Mouse (Mus musculus) midbrain, embryonic 12.5 days (tissue): ENCODE measurements around the gene Kcnk15. TPM values are rescaled to one million over a fixed set of nuclear protein-coding genes. Genes with fewer than 3 reads are reported as not detected.

Experiments used
- ATAC-seq: fragments of 200-750 bp; cut with Nextera tagmentation; 2 replicates; pipeline ENCODE4 v1.8.0; 2017; ENCODE audit warnings: low read depth, moderate TSS enrichment, moderate library complexity; ENCODE audit not compliant: low FRiP score
- H3K27ac ChIP-seq: fragments of 300-500 bp; sonication (generic); replicated peaks from 2 replicates; pipeline ENCODE4 v1.5.1; 2016; ENCODE audit warnings: mild to moderate bottlenecking
- H3K27me3 ChIP-seq: fragments of 300-500 bp; sonication (generic); 2 replicates; pipeline ENCODE4 v1.6.1; 2016; ENCODE audit warnings: mild to moderate bottlenecking
- H3K36me3 ChIP-seq: fragments of 300-500 bp; sonication (generic); 2 replicates; pipeline ENCODE4 v1.6.1; 2016
- H3K4me1 ChIP-seq: fragments of 300-500 bp; sonication (generic); 2 replicates; pipeline ENCODE4 v1.6.1; 2016
- H3K4me2 ChIP-seq: fragments of 300-500 bp; sonication (generic); replicated peaks from 2 replicates; pipeline ENCODE4 v1.6.1; 2016; ENCODE audit warnings: mild to moderate bottlenecking, moderate library complexity
- H3K4me3 ChIP-seq: fragments of 300-500 bp; sonication (generic); 2 replicates; pipeline ENCODE4 v1.5.1; 2016; ENCODE audit warnings: mild to moderate bottlenecking
- H3K9ac ChIP-seq: fragments of 300-500 bp; sonication (generic); replicated peaks from 2 replicates; pipeline ENCODE4 v1.6.1; 2016; ENCODE audit warnings: mild to moderate bottlenecking, moderate library complexity
- H3K9me3 ChIP-seq: fragments of 300-500 bp; sonication (generic); 2 replicates; pipeline ENCODE4 v1.6.1; 2016; ENCODE audit warnings: mild to moderate bottlenecking
- WGBS: fragments of 180-500 bp; shearing (Covaris S2); methylation state at CpG from one replicate; pipeline ENCODE4 v1.1.7; 2016; 5-methylcytosine and 5-hydroxymethylcytosine counted together
- polyA plus RNA-seq: library from polyadenylated mRNA; unstranded; fragments of >200 nt; fragmentation: Nextera tagmentation; extraction: Ambion mirVana; gene quantifications from 2 replicates; pipeline ENCODE4 v1.2.1, GENCODE M21; 2016

Gene Kcnk15
- polyA plus RNA-seq, 1 experiment from 2014 or later, result not detected

DNA sequence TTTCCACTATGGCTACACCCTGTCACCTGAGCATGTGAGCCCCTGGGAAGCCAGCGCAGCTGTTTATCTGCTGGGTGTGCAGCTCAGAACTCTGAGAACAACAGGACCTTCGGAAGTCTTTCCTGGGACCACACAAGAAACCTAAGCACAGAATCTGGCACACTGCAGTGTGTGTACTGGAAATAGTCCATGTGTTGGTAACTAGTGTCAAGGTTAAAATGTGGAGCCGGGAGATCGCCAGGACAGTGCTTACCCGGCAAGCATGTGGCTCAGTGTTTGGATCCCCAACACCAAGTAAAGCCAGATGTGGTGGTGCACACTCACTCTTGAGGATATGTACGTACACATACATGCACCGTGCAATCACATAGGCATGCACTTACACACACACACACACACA, 47.6 kb downstream of the Kcnk15 start:
- no peak overlapping the region for H3K4me2 ChIP-seq
- 91% methylated on average over 7 of the region's 7 CpGs for WGBS
- H3K9ac ChIP-seq, result no peak overlapping the region
- no peaks in the 10 kb centered on the region for H3K27me3 ChIP-seq
- H3K4me3 ChIP-seq, result no peak overlapping the region
- no peaks in the 10 kb centered on the region for H3K9me3 ChIP-seq
- ATAC-seq, result no peak
- H3K4me1 ChIP-seq, result no peaks in the 10 kb centered on the region
- no peak overlapping the region for H3K27ac ChIP-seq
- H3K36me3 ChIP-seq, result no peaks in the 10 kb centered on the region

DNA sequence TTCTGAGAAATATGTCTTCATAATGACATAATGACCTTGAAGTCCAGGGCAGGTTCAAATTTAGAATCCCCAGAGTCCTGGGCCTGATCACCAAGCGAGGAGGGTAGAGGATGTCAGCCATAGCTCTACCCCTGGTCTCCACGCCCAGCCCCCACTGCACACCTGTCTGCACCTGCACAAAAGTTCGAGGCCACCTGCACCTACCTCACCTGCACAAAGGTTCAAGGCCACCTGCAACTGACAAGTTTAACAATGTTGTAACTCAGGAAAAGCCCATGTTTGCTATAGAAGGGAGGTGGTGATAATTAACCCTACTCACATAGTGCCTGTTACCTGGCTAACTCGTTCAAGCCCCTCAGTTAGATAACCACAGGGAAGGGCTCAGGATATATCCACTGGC, 49.0 kb downstream of the Kcnk15 start:
- WGBS, result 80% methylated on average over 4 of the region's 4 CpGs
- no peak for ATAC-seq
- no peaks in the 10 kb centered on the region for H3K36me3 ChIP-seq
- no peak overlapping the region for H3K4me3 ChIP-seq
- H3K4me2 ChIP-seq, result no peak overlapping the region
- no peak overlapping the region for H3K27ac ChIP-seq
- H3K9me3 ChIP-seq, result no peaks in the 10 kb centered on the region
- H3K4me1 ChIP-seq, result no peaks in the 10 kb centered on the region
- no peaks in the 10 kb centered on the region for H3K27me3 ChIP-seq
- H3K9ac ChIP-seq, result no peak overlapping the region

- Histone ChIP-seq H3K27ac (no peak overlapping the region), H3K27me3 (no peaks in the 10 kb centered on the region), H3K36me3 (no peaks in the 10 kb centered on the region), H3K4me3 (no peak overlapping the region), H3K9me3 (no peaks in the 10 kb centered on the region), H3K4me1 (no peaks in the 10 kb centered on the region), H3K4me2 (no peak overlapping the region), H3K9ac (no peak overlapping the region)
- 72% methylated on average over 11 of the region's 11 CpGs for WGBS
- no peak for ATAC-seq
Observed at GRCm38 (mm10) chr2:163903461-163903860, 50.0 kb downstream of the Kcnk15 start.

DNA sequence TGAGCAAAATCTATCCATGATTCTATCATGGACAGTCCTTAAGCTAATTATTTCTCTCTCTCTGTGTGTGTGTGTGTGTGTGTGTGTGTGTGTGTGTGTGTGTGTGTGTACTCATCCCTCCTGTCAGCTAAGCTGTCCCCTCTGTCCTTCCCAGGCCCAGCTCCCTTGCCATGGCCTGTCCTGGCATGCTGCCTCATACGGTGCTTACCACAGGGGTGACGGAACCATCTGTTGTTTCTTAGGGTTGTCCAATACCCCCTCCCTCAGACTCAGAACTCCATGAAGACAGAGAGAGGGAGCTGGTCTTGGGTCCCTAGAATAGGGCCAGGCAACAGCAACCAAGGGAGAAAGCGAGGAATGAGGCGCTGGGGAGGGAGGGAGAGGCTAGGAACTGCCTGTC, 50.9 kb downstream of the Kcnk15 start:
- H3K27ac ChIP-seq, result no peak overlapping the region
- 86% methylated on average over 4 of the region's 4 CpGs for WGBS
- H3K36me3 ChIP-seq, result no peaks in the 10 kb centered on the region
- ATAC-seq, result no peak
- no peaks in the 10 kb centered on the region for H3K4me1 ChIP-seq
- H3K4me2 ChIP-seq, result no peak overlapping the region
- peaks cover 5% of the 10 kb centered on the region; the same call in 1 of the 2 replicates for H3K27me3 ChIP-seq
- H3K4me3 ChIP-seq, result no peak overlapping the region
- H3K9me3 ChIP-seq, result no peaks in the 10 kb centered on the region
- no peak overlapping the region for H3K9ac ChIP-seq

- 74% methylated on average over 5 of the region's 5 CpGs for WGBS
- peaks cover 10% of the 10 kb centered on the region; the same call in 1 of the 2 replicates for H3K27me3 ChIP-seq
- H3K27ac ChIP-seq, result no peak overlapping the region
- no peak overlapping the region for H3K4me2 ChIP-seq
- no peak overlapping the region for H3K4me3 ChIP-seq
- H3K9me3 ChIP-seq, result no peaks in the 10 kb centered on the region
- no peaks in the 10 kb centered on the region for H3K4me1 ChIP-seq
- ATAC-seq, result no peak
- H3K36me3 ChIP-seq, result no peaks in the 10 kb centered on the region
- no peak overlapping the region for H3K9ac ChIP-seq
Observed at GRCm38 (mm10) chr2:163907131-163907530, 53.7 kb downstream of the Kcnk15 start.

Other genes with a start within 250 kb of the Kcnk15 start
- 35.0 and 36.9 TPM in 2 replicates for gene Serinc3, start 208.5 kb upstream of the Kcnk15 start, polyA plus RNA-seq
- 120 and 125 TPM in 2 replicates for gene Pkig, start 195.3 kb upstream of the Kcnk15 start, polyA plus RNA-seq
- 4.7 and 5.2 TPM in 2 replicates for gene Ada, start 103.4 kb upstream of the Kcnk15 start, polyA plus RNA-seq
- gene Ccn5, start 32.8 kb upstream of the Kcnk15 start, polyA plus RNA-seq, result 0.33 TPM in 1 of 2 replicates, not detected in the other
- gene Rims4, start 65.0 kb downstream of the Kcnk15 start, polyA plus RNA-seq, result 4.4 and 5.8 TPM in 2 replicates
- 341 and 352 TPM in 2 replicates for gene Ywhab, start 141.3 kb downstream of the Kcnk15 start, polyA plus RNA-seq
- 0.64 and 1.2 TPM in 2 replicates for gene Pabpc1l, start 171.8 kb downstream of the Kcnk15 start, polyA plus RNA-seq
- gene Stk4, start 216.7 kb downstream of the Kcnk15 start, polyA plus RNA-seq, result 39.6 and 42.3 TPM in 2 replicates
- 45.1 and 47.0 TPM in 2 replicates for gene Tomm34, start 217.5 kb downstream of the Kcnk15 start, polyA plus RNA-seq